Mouse (Mus musculus) c-Kit-negative CD71-positive TER-119-positive erythroid progenitor cells, embryonic 14.5 days (primary cell): ENCODE measurements at regions not wholly inside any gene's neighbourhood (a gene's known extent, or its start where the extent isn't known, plus 50 kb on each side); places are given as distances from the start of the nearest gene placed in this dataset.

Source experiments
- DNase-seq: peaks from one replicate; pipeline ENCODE4 v3.0.0-alpha.2; 2013; ENCODE audit warnings: low read depth, low spot score

DNA sequence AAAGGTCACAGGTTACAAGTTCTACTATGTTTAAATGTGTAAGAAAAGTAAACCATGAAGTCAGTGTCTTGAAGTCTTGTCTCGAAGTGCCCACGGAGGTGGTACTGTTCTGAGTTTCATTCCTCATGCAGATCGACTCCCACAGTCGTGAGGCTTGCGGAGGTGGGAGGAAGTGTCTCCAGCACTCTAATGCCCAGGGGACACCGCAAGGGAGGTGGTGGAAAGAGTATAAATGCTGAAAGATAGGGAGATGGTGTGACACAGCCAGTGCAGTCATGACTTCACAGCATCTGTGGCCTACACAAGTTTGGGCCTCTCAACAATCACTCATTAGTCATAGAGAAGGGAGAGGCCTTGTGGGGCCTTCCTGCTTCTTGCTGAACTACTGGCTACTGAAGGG, 112.8 kb upstream of the Adra1d start:
- no peak for DNase-seq

DNA sequence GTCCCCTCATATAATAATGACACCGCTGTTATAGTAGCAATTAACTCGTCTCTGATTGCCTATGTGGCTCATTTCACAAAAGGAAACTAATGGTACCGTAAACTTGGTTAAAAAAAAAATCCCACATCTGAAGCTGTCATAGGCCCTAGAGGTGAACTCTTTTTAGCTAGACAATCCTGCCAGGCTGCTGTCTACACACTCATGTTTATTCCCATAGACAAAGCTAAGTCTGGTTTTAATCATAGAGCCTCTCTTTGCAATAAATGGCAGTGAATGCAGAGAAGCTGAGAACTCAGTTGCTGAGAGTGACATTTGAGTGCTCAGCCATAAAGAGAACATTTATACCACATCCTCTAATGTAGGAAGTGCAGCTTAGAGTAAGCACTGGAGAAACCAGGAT, 111.3 kb upstream of the Adra1d start:
- no peak for DNase-seq

DNA sequence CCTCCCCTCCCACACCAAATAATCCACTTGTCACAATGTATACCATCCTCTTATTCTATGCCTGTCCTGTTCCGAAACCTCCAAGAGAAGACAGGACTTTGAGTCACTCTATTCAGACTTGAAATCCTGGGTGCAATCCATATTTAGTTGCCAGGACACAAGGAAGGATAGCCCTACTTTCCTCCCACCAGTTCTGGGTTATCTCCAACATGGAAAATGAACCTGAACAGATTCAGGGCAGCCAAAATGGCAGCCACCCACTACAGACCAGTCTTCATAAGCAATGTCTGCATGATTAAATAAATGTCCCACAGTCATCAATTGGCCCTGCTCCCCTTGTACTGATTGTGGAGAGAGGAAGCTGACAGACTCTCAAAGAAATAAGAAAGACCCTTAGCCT, 110.6 kb upstream of the Adra1d start:
- no peak for DNase-seq

DNA sequence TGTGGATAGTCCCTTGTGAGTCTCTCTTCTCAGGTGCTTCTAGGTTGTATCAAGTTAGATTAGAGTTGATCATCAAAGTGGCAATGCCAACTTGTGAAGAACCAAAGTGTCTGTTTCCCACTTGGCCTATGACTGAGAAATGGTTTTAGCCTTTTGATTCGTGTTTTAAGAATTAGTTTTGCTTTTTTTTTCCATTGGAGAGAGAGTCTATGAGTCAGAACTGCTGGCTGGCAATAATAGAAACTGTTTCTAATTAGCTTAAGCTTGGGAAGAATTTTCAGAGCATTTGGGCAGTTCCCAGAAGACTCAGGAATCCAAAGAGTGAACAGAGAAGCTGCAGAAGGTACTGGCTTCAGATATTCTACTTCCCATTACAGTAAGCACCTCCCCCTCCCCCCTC, 110.1 kb upstream of the Adra1d start:
- no peak for DNase-seq

DNA sequence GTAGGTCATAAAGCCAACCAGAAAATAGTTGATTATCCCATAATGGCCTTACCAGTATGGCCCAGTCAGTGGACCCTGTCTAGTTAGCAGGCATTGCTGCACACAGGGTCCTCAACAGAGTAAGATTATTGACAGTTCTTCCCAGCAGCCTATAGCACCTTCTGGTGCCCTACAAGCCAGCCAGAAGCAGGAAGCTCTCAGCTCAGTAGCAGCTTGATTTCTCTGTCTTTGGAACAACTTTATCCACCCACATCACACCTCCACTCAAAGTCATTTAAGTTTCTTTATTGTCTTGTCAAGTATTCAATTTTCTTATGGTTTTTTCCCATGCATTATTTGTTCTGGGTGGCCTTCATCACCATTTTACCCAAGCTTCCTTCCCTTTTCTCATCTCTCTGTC, 108.8 kb upstream of the Adra1d start:
- no peak for DNase-seq

DNA sequence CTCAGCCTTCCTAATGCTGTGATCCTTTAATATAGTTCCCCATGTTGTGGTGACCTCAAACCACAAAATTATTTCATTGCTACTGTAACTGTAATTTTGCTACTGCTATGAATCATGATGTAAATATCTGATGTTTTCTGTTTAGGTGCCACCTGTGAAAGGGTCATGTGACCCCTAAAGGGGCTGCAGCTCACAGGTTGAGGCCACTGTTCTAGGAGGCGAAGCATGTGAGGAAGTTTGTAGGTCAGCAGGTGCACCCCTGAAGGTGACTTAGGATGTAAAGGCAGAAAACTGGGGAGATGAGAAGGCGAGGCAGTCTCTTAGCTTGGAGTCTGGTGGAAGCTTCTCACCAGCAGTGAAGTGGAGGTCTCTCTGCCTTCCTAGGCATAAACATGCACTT, 105.8 kb upstream of the Adra1d start:
- DNase-seq = no peak

DNA sequence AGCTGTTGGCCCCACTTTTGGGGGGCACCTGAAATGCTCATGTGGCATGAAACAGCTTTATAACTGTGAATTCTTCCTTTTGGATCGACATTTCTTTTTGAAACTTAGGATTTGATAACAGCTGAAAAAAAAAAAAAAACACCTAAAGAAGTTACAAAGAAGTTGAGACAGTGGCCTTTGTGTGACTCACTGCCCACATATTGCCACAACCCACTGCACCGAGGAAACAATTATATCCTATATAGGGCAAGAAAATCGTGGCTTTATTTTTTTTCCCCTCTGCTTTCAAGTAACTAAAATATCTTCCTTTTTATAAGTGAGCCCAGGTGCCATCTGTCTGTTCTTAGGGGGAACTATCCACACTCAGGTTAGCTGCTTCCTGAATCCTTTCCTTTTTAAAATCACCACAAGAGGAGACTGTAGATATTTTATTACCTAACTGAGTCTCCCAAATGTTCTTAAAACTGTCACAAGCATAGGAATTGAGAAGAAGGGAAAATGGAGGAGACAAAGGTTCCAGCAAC, 104.8 kb upstream of the Adra1d start:
- DNase-seq = no peak

DNA sequence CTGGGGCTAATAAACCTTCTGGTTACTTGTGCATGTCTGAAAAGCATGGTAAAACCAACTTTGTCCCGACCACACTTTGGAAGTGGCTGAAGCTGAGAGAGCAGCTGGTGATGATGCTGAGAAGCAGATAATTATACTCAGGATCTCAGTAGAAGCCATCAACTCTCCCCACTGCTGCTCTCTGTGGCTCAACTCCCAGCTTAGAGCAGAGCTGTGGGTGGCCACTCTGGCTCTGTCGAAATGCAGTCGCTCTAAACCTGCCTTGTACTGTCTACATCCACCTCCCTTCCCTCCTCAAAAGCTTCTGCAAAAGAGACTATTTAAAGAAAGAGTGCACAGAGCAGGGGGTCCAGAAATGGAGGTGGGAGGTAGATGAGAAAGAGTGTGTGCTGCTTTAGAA, 102.5 kb upstream of the Adra1d start:
- no peak for DNase-seq

DNA sequence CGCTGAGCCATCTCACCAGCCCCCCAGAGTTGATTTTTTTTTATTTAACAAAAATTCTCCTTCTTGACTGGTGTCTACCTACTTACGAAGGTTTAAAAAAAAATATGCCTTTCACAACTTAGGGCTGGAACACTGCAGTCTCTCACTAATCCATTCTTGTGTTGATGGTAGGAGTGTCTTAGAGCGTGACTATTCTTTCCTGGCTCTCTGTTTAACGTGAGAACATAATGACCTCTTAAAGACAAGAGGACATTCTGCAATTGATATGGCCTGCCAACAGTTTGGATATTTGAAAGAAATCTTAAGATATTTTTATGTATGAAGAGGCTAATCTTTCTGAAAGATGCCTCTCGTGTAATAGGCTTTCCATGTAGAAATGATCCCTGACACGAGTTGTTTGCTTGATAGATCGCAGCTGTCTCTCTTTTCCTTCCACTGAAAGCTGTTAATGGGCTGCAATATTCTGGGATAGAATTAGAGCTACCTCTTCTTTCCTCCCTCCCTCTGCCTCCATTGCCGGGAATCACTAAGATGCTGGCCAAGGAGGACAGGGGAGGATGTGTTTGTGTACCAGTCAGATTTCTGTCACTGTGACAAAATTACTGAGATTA, 101.2 kb upstream of the Adra1d start:
- no peak for DNase-seq

DNA sequence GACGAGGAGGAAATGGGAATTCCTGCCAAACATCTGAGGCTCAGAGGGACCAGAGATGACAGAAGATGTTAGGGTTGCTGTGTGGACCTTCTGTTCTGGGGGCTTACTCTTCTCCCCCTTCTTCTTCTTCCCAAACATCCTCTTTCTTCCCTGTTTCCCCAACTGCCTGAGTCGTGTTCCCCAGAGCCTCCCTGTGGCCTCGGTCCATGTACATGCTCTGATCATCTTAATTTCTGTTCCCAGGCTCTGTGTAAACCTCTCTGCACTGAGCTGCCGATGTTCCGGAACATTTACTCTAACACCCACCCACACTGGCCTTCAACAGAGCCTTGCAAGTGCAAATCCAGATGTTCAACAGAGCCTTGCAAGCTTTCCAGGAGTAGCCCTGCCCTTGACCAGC, 90.1 kb upstream of the Adra1d start:
- DNase-seq = no peak

DNA sequence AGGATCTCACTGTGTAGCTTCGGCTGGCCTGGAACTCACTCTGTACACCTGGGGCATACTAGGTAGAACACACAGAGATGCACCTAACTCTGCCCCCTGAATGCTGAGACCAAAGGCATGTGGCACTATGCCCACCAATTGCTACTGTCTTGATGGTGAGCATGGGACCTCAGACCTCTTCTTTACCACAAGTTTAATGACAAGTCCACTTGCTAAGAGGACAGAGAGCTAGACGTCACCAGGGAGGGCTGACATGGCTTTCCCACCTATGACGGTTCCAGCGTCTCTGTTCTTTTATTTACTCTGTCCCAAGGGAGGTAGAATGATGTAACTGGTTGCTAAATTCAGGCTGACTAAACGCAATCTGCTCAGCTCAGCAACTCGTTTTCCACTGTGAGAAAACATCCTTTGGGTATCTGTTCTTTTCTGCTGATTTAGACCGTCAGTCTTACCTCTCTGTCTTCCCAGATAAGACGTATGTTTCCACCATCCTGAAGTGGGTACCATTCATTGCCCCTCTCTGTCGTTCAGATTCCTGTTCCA, 88.6 kb upstream of the Adra1d start:
- DNase-seq = no peak

DNA sequence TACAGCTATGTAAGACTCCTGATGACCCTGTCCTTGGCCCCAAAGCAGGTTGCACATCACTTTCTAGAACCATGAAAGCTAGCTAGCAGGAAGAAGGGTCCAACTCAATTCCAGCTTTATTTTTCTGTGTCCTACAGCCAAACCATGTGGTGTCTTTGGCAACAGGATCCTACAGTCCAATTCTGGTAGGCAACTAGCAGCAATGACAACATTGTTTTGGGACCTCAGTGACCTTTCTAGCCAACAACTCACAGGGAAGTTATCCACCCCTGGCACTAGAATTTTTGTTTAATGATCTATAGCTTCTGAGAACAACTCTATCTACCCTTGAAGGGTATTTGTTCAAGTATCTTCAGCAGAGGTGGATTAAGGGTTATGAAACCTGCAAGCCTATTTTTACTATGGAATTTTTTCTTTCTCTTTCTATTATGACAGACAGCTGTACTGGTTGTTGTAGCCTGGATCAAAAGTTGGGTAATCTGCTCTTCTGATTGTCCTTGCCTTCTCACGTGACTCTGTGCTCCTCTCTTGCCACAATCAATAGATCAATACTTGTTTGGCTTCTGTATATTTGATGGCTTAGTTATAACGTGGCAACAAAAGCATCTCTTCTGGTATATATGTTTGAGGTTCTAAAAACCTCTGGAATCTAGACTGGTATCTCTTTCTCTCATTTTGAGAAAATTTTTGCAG, 82.2 kb upstream of the Adra1d start:
- DNase-seq = no peak

DNA sequence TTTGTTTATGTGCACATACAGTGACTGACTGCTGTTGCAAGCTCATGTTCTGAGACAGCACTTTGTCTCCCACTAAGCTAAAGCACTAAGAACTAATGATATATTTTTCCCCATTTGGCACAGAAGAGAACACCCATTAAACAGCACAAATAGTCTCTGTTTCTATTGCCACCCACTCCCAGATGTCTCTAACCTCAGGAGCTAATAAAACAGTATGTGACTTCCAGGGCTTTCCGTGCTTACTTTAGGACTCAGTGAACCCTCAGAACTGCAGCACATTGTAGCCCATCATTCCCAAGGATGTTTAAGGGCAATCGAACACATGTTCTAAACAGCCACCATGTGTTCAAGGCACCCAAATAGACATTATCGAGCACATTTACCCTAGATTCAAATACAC, 80.4 kb upstream of the Adra1d start:
- no peak for DNase-seq

DNA sequence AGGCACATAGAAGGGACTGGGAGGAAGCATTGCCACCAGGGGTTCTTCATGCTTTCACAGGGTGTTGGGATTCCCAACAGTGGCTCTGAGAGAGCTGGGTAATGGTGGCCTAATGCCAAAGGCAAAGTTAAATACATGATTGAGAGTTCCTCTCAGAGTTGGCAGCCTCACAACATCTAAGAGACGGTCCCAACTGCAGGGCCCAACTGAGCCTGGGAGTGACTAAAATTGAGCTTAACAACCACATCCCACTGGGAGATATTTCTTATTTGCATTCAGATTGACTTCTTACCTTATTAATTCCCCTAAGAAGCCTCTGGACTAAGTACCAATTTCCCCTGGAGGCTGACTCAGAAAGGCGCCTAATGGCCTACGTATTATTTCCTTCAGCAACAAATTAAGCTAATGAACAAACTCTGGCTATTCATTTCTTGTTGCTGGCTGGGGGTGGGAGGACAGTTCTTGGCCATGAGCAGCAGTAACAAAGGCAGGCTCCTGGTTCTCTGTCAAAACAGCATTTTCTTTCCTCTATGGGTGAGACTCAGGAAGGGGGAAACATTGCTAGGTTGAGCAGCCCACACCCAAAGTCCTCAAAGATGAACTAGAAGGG, 77.0 kb upstream of the Adra1d start:
- no peak for DNase-seq

DNA sequence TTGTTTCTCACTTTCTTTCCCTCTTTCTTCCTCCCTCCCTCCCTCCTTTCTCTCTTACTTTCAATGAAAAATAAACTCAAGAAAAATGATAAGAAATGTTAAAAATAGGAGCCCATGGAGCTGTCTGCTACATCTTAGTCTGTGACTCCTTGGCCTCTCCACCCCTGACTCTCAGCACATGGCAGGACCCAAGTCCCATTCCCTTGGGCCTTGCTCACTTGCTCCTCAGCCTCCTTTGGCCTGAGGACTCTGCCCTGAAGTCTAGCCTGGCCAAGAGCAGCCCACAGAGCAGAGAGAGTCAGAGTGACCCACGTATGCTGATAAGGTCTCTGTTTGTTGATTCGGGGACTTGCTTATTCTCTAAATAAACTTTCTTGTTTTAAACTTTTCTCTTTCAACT, 73.7 kb upstream of the Adra1d start:
- DNase-seq = no peak

DNA sequence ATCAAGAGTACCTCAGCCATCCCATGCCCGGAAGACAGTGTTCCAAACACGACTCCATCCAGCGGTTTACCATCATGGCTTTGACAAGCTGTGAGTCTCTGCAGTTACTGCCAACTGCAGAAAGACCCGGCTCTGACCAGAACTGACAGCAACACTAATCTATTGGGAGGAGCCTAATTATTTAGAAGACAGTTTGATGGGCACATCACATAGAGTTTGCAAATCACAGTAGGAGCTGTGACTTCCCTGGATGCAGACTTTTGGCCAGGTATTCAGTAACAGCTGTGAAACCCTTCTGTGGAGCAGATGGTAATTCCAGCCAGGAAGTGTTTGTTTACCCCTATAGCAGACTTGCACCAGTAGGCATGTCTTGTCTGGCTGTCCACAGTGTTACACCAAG, 55.8 kb upstream of the Adra1d start:
- no peak for DNase-seq

DNA sequence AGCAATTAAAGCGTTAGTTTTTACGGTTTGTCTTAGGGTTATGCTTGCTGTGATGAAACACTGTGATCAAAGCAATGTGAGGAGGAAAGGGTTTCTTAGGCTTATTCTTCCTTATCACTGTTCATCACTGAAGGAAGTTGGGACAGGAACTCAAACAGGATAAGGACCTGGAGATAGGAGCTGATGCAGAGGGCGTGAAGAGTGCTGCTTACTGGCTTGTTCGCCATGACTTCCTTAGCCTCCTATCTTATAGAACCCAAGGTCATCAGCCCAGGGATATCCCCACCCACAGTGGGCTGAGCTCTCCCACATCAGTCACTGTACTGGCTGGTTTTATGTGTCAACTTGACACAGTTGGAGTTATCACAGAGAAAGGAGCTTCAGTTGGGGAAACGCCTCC, 50.4 kb upstream of the Adra1d start:
- no peak for DNase-seq
